Mouse (Mus musculus): ENCODE data around the gene Shmt1.
A peak's percentile ranks its signal among the peaks of the same experiment; 100 is the strongest.
"Not testable (repeated sequence)": the region's sequence is repeated elsewhere in the genome, so short reads cannot be mapped to it uniquely, and the experiment has no call there.

The Shmt1 gene

DNA sequence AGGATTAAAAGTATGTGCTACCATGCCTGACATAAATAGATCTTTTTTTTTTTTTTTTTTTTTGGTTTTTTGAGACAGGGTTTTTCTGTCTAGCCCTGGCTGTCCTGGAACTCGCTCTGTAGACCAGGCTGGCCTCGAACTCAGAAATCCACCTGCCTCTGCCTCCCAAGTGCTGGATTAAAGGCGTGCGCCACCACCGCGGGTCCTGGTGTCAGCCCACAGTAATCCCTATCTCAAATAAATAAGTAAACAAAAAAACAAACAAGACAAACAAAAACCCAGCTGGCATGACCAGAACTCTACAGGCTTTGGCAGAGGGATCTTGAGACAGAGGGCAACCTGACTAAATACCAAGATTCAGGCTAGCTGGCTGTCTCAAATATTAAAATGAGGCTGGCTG, at the start of gene Shmt1:
Gene Shmt1 (minus strand): TSS at position 101 of the 400 bp plus-strand sequence.
- not testable (repeated sequence) for DNase-seq (ENCODE audit: low spot score in 2 of 2)

- no peak for DNase-seq (ENCODE audit: low spot score in 2 of 2)
Measured at GRCm38 (mm10) chr11:60856587-60856986, 45.1 kb upstream of the Shmt1 start.

DNA sequence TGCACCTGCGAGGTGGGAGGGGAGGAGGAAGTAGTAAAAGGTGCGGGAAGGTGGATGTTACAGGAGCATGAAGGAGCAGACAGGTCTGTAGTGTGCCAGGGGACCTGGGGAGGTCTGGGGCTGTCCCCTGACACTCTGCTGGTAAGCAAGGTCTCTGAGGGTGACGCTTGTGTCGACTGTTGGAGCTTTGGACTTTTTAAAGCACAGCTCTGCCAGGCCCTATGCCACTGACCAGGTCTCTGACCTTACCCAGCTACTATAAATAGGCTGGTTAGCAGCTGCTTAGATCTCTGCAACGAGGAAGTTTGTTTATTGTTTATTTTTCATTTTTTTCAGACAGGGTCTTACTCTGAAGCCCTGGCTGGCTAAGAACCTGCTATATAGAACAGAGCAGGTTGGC, 33.9 kb upstream of the Shmt1 start:
- no peak for DNase-seq (ENCODE audit: low spot score in 2 of 2)

- no peak for DNase-seq (ENCODE audit: low spot score in 2 of 2)
Measured at GRCm38 (mm10) chr11:60843412-60843811, 31.9 kb upstream of the Shmt1 start.

- no peak for DNase-seq (ENCODE audit: low spot score in 2 of 2)
Measured at GRCm38 (mm10) chr11:60841467-60842200, 30.1 kb upstream of the Shmt1 start.

DNA sequence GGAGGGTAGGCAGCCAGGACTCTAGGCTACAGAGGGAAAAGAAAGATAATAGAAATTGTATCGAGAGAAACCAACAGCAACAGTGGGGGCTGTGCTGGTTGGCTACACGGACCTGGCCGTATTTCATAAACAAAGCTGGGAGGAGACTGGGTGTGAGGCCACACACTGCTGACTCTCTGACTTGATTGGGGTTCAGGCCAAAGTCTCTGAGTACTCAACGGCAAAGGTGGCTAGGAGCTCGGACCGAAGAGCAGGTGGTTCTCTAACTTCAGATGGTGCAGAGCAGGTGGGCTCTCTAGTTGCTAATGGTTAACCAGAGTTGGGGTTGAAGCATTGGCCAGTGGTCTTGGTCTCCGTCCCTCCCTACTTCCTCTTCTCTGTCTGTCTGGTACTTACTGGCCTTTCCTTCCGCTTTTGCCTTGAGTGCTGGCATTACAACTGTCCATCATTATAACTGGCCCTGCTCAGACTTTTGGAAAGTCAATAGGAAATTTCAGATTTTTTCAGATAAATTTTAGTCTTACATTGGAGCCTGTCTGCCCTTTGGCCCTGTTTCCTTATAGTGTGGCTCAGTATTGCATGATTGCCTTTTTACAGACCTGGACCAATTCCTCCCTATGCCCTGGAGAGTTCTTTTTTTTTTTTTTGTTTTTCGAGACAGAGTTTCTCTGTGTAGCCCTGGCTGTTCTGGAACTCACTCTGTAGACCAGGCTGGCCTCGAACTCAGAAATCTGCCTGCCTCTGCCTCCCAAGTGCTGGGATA, 26.3 kb upstream of the Shmt1 start:
- no peak for DNase-seq (ENCODE audit: low spot score in 2 of 2)

- DNase-seq (ENCODE audit: low spot score in 2 of 2), result no peak
Measured at GRCm38 (mm10) chr11:60836897-60837296, 25.4 kb upstream of the Shmt1 start.

DNA sequence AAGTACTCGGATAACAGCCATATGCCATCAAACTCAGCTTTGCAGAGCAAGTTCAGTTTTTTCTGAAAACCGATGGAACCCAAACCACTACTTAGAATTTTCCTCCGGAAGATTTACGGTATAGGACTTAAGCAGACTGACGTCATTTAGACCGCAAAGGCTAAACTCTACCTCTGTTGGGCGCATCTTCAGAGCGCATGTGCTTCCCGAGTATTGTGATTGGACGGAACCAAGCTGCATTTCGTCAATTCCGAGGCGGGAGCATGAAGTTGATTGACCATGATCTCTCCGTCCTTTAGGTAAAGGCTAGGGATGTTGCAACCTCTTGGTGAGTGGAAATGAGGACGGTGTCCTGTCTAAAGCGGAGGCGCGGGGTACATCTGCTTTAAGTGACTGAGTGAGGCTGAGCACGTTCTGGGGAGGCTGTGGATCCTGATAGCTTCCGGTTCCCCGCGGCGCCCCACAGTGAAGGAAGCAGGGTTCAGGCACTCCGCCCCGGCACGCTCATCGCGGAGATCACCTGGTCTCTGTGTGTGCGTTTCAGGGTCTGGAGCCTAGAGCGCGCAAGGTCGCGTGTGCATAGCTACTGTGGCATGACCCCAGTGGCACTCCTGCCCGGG, 19.0 kb upstream of the Shmt1 start, which contains the start of gene Dhrs7b:
Gene Dhrs7b (plus strand): TSS at position 199 of the 620 bp plus-strand sequence.
- DNase-seq (ENCODE audit: low spot score in 2 of 2), result peak; percentile 77 to 85

DNA sequence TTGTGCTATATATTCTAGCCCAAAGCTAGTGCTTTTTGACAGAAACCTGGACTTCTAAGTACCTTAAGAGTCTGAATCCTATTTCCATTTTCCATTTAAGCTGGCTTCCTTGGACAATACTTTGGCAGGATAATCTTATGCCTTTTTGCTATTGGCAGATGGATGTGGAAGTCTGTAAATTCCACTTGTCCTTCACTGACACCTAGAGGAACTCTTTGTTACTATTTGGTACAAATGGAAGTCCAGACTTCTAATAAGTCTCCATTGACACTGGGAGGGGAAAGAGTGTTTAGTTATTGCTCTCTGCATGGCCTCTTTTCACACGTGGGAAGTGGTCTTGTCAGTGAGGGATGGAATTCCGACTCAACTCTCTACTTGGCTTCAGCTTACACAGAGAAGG, 17.4 kb upstream of the Shmt1 start:
- no peak for DNase-seq (ENCODE audit: low spot score in 2 of 2)

- DNase-seq (ENCODE audit: low spot score in 2 of 2), result no peak
Measured at GRCm38 (mm10) chr11:60827241-60827945, 15.9 kb upstream of the Shmt1 start.

DNA sequence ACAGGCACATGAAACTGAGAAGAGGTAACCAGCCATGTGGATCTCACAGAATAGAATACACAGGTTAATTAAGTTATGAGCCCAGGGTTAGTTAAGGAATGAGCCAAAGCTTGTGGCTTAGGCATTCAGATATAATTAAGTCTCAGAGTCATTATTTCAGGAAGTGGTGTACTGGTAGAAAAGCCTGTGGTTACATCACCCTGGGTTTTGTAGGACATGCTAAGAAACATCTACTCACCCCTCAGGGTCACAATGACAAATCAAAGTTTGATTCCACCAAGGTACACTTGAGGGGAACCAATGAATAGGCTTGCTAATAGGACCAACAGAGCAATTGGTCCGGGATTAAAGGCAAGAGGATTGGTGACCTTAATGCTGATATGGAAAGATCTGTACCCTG, 15.2 kb upstream of the Shmt1 start:
- no peak for DNase-seq (ENCODE audit: low spot score in 2 of 2)

- DNase-seq (ENCODE audit: low spot score in 2 of 2), result no peak
Measured at GRCm38 (mm10) chr11:60825191-60825590, 13.7 kb upstream of the Shmt1 start.

DNA sequence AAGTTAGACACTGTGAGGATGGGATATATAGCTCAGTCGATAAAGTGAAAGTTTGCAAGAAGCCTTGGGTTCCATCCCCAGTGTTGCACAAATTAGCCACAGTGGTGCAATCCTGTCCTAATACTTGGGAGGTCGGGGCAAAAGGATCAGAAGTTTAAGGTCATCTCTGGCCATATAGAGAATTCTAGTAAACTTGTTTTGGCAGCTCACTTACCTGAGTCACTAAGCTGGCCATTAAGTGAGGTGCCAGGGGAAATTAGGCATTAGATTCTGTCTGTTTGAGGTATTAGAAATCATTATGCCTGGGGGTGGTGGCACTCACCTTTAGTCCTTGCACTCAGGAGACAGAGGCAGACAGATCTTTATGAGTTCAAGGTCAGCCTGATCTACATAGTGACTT, 12.3 kb upstream of the Shmt1 start:
- no peak for DNase-seq (ENCODE audit: low spot score in 2 of 2)

DNA sequence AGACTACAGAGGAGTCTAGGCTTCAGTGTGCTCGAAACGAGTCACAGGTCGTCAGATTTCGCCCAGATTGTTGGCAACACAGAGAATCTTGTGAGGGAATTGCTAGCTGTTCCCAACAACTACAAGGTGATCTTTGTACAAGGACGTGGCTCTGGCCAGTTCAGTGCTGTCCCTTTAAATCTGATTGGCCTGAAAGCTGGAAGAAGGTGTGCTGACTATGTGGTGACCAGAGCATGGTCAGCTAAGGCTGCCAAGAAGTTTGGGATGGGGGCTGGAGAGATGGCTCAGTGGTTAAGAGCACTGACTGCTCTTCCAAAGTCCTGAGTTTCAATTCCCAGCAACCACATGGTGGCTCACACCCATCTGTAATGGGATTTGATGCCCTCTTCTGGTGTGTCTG, 4.9 kb upstream of the Shmt1 start:
- no peak for DNase-seq (ENCODE audit: low spot score in 2 of 2)

GRCm38 (mm10) chr11:60811054-60811460, 461 bp downstream of the Shmt1 start:
- DNase-seq (ENCODE audit: low spot score in 2 of 2), result peak; percentile 88 to 91

GRCm38 (mm10) chr11:60810046-60810965, 1.2 kb downstream of the Shmt1 start:
- DNase-seq (ENCODE audit: low spot score in 2 of 2), result peak; percentile 25 to 48

DNA sequence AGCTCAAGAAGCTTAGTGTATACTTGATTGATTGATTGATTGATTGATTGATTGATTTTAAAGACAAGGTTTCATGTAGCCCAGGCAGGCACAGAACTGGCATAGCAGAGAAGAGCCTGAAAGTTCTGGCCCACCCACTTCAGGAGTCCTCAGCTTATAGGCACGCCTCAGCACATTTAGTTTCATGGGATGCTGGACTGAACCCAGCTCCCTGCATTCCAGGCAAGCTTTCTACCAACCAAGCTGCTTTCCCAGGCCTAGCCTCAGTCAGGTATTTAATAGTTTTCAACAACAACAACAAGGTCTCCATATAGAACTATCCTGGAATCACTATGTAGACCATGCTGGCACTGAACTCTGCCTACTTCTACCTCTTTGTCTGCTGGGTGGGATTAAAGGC, 2.0 kb downstream of the Shmt1 start:
- no peak for DNase-seq (ENCODE audit: low spot score in 2 of 2)

DNA sequence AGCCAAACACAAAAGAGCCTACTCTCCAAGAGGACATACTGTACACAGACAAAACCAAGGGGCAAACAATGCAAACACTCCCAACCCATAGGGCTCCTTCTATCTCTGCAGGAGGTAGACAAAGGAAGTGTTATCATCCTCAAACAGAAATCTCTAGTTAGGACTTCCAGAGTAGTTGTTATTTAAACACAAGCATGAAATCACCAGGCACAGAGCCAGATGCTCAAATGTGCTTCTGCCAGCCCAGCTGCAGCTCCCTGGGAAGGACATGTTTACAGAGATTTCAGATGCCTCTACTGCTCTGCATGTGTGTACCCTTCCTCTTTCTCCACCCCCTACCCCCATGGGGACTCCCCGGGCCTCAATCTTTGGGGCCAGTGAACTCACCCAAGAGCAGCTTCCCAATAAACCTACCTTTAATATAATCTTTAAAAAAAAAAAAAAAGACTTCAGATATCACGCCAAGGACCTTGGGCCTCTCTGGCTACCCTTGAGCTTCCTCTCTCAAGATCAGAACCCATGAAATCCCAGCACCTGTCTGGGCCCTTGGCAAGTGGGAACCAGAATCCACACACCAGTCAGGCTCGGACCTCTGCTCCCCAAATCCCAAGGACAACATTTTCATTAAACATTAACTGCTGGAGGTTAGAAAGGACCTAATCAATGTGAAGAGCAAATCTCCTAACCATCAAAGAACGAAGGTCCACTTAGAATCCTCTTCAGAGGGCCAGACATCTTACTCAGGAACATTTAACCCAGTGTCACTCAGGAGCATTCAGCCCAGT, 3.0 kb downstream of the Shmt1 start:
- peak in 1 of 2 experiments; percentile 15 for DNase-seq (ENCODE audit: low spot score in 2 of 2)

- DNase-seq (ENCODE audit: low spot score in 2 of 2), result no peak
Measured at GRCm38 (mm10) chr11:60800892-60801291, 10.6 kb downstream of the Shmt1 start.

DNA sequence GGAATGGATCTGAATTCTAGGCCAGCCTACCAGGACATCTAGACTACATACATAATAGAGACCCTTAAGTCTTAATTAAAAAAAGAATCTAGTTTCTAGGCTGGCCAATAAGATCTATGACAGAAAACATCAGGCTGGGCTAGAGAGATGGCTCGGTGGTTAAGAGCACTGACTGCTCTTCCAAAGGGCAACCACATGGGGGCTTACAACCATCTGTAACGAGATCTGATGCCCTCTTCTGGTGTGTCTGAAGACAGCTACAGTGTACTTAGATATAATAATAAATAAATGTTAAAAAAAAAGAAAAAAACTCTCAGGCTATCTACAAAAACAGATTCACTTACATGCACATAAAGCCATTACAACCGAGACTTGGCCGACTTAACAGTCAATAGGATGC, 11.5 kb downstream of the Shmt1 start:
- DNase-seq (ENCODE audit: low spot score in 2 of 2), result no peak

All from urinary bladder, adult 18-20 months (tissue).